Mouse (Mus musculus) megakaryocyte, embryonic 14.5 days (primary cell): ENCODE data around the gene Eml6.

Experiments used
- FLI1 ChIP-seq: IDR thresholded peaks from 2 replicates; pipeline ENCODE4 v1.6.1; 2012; ENCODE audit warnings: low read length, inconsistent platforms, mixed read lengths
- GATA1 ChIP-seq: IDR thresholded peaks from 3 replicates; pipeline ENCODE4 v1.6.1; 2012; ENCODE audit warnings: mixed read lengths, low read length, inconsistent platforms, borderline replicate concordance

GRCm38 (mm10) chr11:29725610-29726009 is 300.2 kb downstream of the Eml6 start:
- no peak for TF ChIP-seq GATA1
- TF ChIP-seq FLI1: no peak
